Comparison of ENCODE assay signal across 7 mouse cellular contexts in genomic region chr4:119172919-119173650, GRCm38 (mm10). TPM values are rescaled to one million over a fixed set of nuclear protein-coding genes. Genes with fewer than 3 reads are reported as not detected.
A peak's percentile ranks its signal among the peaks of the same experiment; 100 is the strongest.
DNase-seq lines count a peak whose midpoint lies in the region; ATAC-seq lines count a peak whose summit lies in the region.

No protein-coding gene starts in this region.

- peak overlapping the region; percentile 82 for H3K9ac ChIP-seq in embryonic facial prominence, embryonic 11.5 days (replicated peaks; ENCODE audit: low read length)
- peak overlapping the region; percentile 83 for H3K9ac ChIP-seq in hindbrain, embryonic 11.5 days (ENCODE audit: low read depth, low read length)

- peak; percentile 35 for DNase-seq in right cerebral cortex, adult 18-20 months
- DNase-seq in right cerebral cortex, postnatal 14 days = no peak
- no peak for DNase-seq in embryonic facial prominence, embryonic 11.5 days (ENCODE audit: low spot score)
- no peak for DNase-seq in hindbrain, embryonic 11.5 days (ENCODE audit: low spot score)
- no peak for DNase-seq in adipocyte (ENCODE audit: low spot score)
- no peak for DNase-seq in layer of hippocampus, adult 11-12 months (ENCODE audit: low spot score)

- H3K36me3 ChIP-seq in embryonic facial prominence, embryonic 11.5 days (replicated peaks; ENCODE audit: control insufficient read depth, insufficient read depth, low read depth, low read length) = peaks cover 4% of the 10 kb centered on the region; the same call in 1 of the 2 replicates
- H3K36me3 ChIP-seq in hindbrain, embryonic 11.5 days (ENCODE audit: control insufficient read depth, insufficient read depth, low read length) = peaks cover 6% of the 10 kb centered on the region; the same call in 1 of the 2 replicates
- H3K36me3 ChIP-seq in megakaryocyte, embryonic 14.5 days (replicated peaks; ENCODE audit: low read length) = peaks cover 41% of the 10 kb centered on the region

- H3K27ac ChIP-seq in embryonic facial prominence, embryonic 11.5 days (replicated peaks; ENCODE audit: low read depth, low read length) = no peak overlapping the region
- no peak overlapping the region for H3K27ac ChIP-seq in hindbrain, embryonic 11.5 days (ENCODE audit: low read depth, low read length)

- peak overlapping the region; percentile 54 for H3K4me2 ChIP-seq in embryonic facial prominence, embryonic 11.5 days (ENCODE audit: low read depth, low read length)
- peak overlapping the region; percentile 60 for H3K4me2 ChIP-seq in hindbrain, embryonic 11.5 days (replicated peaks; ENCODE audit: low read depth, low read length)

- ATAC-seq in embryonic facial prominence, embryonic 11.5 days (replicated peaks; ENCODE audit: insufficient number of reproducible peaks, low FRiP score, low TSS enrichment, low read depth) = no peak
- ATAC-seq in hindbrain, embryonic 11.5 days (ENCODE audit: low FRiP score) = no peak

- no peaks in the 10 kb centered on the region for H3K9me3 ChIP-seq in embryonic facial prominence, embryonic 11.5 days (replicated peaks; ENCODE audit: control insufficient read depth, low read length)
- no peaks in the 10 kb centered on the region for H3K9me3 ChIP-seq in hindbrain, embryonic 11.5 days (ENCODE audit: control insufficient read depth, low read length)
- no peaks in the 10 kb centered on the region for H3K9me3 ChIP-seq in megakaryocyte, embryonic 14.5 days

- WGBS in embryonic facial prominence, embryonic 11.5 days = 43% methylated on average over 18 of the region's 18 CpGs
- WGBS in hindbrain, embryonic 11.5 days = 45% methylated on average over 18 of the region's 18 CpGs

- H3K27me3 ChIP-seq in embryonic facial prominence, embryonic 11.5 days (ENCODE audit: control insufficient read depth, insufficient read depth, low read length) = no peaks in the 10 kb centered on the region
- H3K27me3 ChIP-seq in hindbrain, embryonic 11.5 days (ENCODE audit: control insufficient read depth, insufficient read depth, low read length) = no peaks in the 10 kb centered on the region
- H3K27me3 ChIP-seq in megakaryocyte, embryonic 14.5 days (replicated peaks) = peaks cover 5% of the 10 kb centered on the region

- H3K4me1 ChIP-seq in embryonic facial prominence, embryonic 11.5 days (ENCODE audit: control insufficient read depth, insufficient read depth, low read length) = no peaks in the 10 kb centered on the region
- H3K4me1 ChIP-seq in hindbrain, embryonic 11.5 days (replicated peaks; ENCODE audit: control insufficient read depth, insufficient read depth, low read length) = no peaks in the 10 kb centered on the region; the same call in 1 of the 2 replicates
- peaks cover 49% of the 10 kb centered on the region for H3K4me1 ChIP-seq in megakaryocyte, embryonic 14.5 days

- peak overlapping the region; percentile 74 for H3K4me3 ChIP-seq in embryonic facial prominence, embryonic 11.5 days (ENCODE audit: low read depth, low read length)
- peak overlapping the region; percentile 63 for H3K4me3 ChIP-seq in hindbrain, embryonic 11.5 days (ENCODE audit: low read depth, low read length)
- peak overlapping the region; percentile 94 for H3K4me3 ChIP-seq in megakaryocyte, embryonic 14.5 days (replicated peaks)

RNA-seq across cellular contexts. Expression of gene Zfp691, which starts 0.9 kb away (rescaled TPM):
- polyA plus RNA-seq in embryonic facial prominence, embryonic 11.5 days (2014; fragmentation: Nextera tagmentation; extraction: Ambion mirVana) = 6.9 and 8.2 TPM in 2 replicates
- 7.4 and 8.3 TPM in 2 replicates for polyA plus RNA-seq in hindbrain, embryonic 11.5 days (2014; fragmentation: Nextera tagmentation; extraction: Ambion mirVana)
- 9.7 and 15.6 TPM in 2 replicates for polyA plus RNA-seq in megakaryocyte, embryonic 14.5 days (2012; ENCODE audit: insufficient read depth, low replicate concordance)

RNA-seq across cellular contexts. Expression of gene Ermap, which starts 16.7 kb away (rescaled TPM):
- 7.0 and 8.7 TPM in 2 replicates for polyA plus RNA-seq in embryonic facial prominence, embryonic 11.5 days (2014; fragmentation: Nextera tagmentation; extraction: Ambion mirVana)
- 9.9 and 11.1 TPM in 2 replicates for polyA plus RNA-seq in hindbrain, embryonic 11.5 days (2014; fragmentation: Nextera tagmentation; extraction: Ambion mirVana)
- polyA plus RNA-seq in megakaryocyte, embryonic 14.5 days (2012; ENCODE audit: insufficient read depth, low replicate concordance) = 0.10 TPM in 1 of 2 replicates, not detected in the other

RNA-seq across cellular contexts. Expression of gene Svbp, which starts 22.0 kb away (rescaled TPM):
- polyA plus RNA-seq in embryonic facial prominence, embryonic 11.5 days (2014; fragmentation: Nextera tagmentation; extraction: Ambion mirVana) = 174 and 184 TPM in 2 replicates
- polyA plus RNA-seq in hindbrain, embryonic 11.5 days (2014; fragmentation: Nextera tagmentation; extraction: Ambion mirVana) = 177 and 201 TPM in 2 replicates
- 3.9 and 54.3 TPM in 2 replicates for polyA plus RNA-seq in megakaryocyte, embryonic 14.5 days (2012; ENCODE audit: insufficient read depth, low replicate concordance)

RNA-seq across cellular contexts. Expression of gene Tmem269, which starts 44.9 kb away (rescaled TPM):
- polyA plus RNA-seq in embryonic facial prominence, embryonic 11.5 days (2014; fragmentation: Nextera tagmentation; extraction: Ambion mirVana) = not detected in 2 replicates
- not detected in 2 replicates for polyA plus RNA-seq in hindbrain, embryonic 11.5 days (2014; fragmentation: Nextera tagmentation; extraction: Ambion mirVana)
- polyA plus RNA-seq in megakaryocyte, embryonic 14.5 days (2012; ENCODE audit: insufficient read depth, low replicate concordance) = not detected in 2 replicates

RNA-seq across cellular contexts. Expression of gene AU022252, which starts 59.4 kb away (rescaled TPM):
- polyA plus RNA-seq in embryonic facial prominence, embryonic 11.5 days (2014; fragmentation: Nextera tagmentation; extraction: Ambion mirVana) = 35.1 and 39.9 TPM in 2 replicates
- 31.1 and 37.0 TPM in 2 replicates for polyA plus RNA-seq in hindbrain, embryonic 11.5 days (2014; fragmentation: Nextera tagmentation; extraction: Ambion mirVana)
- 14.7 and 17.1 TPM in 2 replicates for polyA plus RNA-seq in megakaryocyte, embryonic 14.5 days (2012; ENCODE audit: insufficient read depth, low replicate concordance)
